Mouse (Mus musculus): Measurements from ENCODE around the gene Ap2a1.

Ap2a1 gene

GRCm38 (mm10) chr7:44866276-44867009, 62.9 kb downstream of the Ap2a1 start:
- in situ Hi-C loops (cut with MboI) = no loop called here

- in situ Hi-C loops (cut with MboI) = no loop called here
Observed at GRCm38 (mm10) chr7:44864595-44865542, 64.4 kb downstream of the Ap2a1 start.

GRCm38 (mm10) chr7:44863982-44864494, 65.3 kb downstream of the Ap2a1 start:
- in situ Hi-C loops (cut with MboI) = no loop called here

GRCm38 (mm10) chr7:44863210-44863609, 66.1 kb downstream of the Ap2a1 start:
- in situ Hi-C loops (cut with MboI) = no loop called here

GRCm38 (mm10) chr7:44862434-44862833, 66.9 kb downstream of the Ap2a1 start:
- in situ Hi-C loops (cut with MboI) = no loop called here

- in situ Hi-C loops (cut with MboI) = no loop called here
Observed at GRCm38 (mm10) chr7:44861429-44861816, 67.9 kb downstream of the Ap2a1 start.

GRCm38 (mm10) chr7:44860576-44861428, 68.5 kb downstream of the Ap2a1 start:
- in situ Hi-C loops (cut with MboI) = no loop called here

GRCm38 (mm10) chr7:44859896-44860295, 69.4 kb downstream of the Ap2a1 start:
- in situ Hi-C loops (cut with MboI) = no loop called here

- in situ Hi-C loops (cut with MboI) = no loop called here
Observed at GRCm38 (mm10) chr7:44857905-44858304, 71.4 kb downstream of the Ap2a1 start.

GRCm38 (mm10) chr7:44857042-44857552, 72.2 kb downstream of the Ap2a1 start, which contains the start of gene Pnkp:
Gene Pnkp (plus strand): TSS chr7:44857139.
- in situ Hi-C loops (cut with MboI) = no loop called here

- in situ Hi-C loops (cut with MboI) = no loop called here
Observed at GRCm38 (mm10) chr7:44856265-44856916, 72.9 kb downstream of the Ap2a1 start.

GRCm38 (mm10) chr7:44855036-44855435, 74.3 kb downstream of the Ap2a1 start:
- in situ Hi-C loops (cut with MboI) = no loop called here

GRCm38 (mm10) chr7:44854356-44855031, 74.8 kb downstream of the Ap2a1 start:
- in situ Hi-C loops (cut with MboI) = no loop called here

GRCm38 (mm10) chr7:44853596-44854355, 75.5 kb downstream of the Ap2a1 start:
- in situ Hi-C loops (cut with MboI) = no loop called here

- in situ Hi-C loops (cut with MboI) = no loop called here
Observed at GRCm38 (mm10) chr7:44853065-44853464, 76.2 kb downstream of the Ap2a1 start.

GRCm38 (mm10) chr7:44852259-44853027, 76.9 kb downstream of the Ap2a1 start:
- in situ Hi-C loops (cut with MboI) = no loop called here

GRCm38 (mm10) chr7:44851625-44852234, 77.6 kb downstream of the Ap2a1 start:
- in situ Hi-C loops (cut with MboI) = no loop called here

Measured in mature B cell (primary cell).